Mouse (Mus musculus) ES-Bruce4 (cell line): ENCODE data around the gene Dock9. TPM values are rescaled to one million over a fixed set of nuclear protein-coding genes. Genes with fewer than 3 reads are reported as not detected.

Source experiments
- H3K27ac ChIP-seq: 2 replicates; pipeline ENCODE4 v1.5.1; 2012; ENCODE audit warnings: low read length, inconsistent platforms; ENCODE audit not compliant: insufficient read depth
- H3K27me3 ChIP-seq: 2 replicates; pipeline ENCODE4 v1.6.1; 2012; ENCODE audit warnings: mild to moderate bottlenecking, low read length, inconsistent platforms; ENCODE audit not compliant: control insufficient read depth, poor library complexity, insufficient read depth, severe bottlenecking
- H3K36me3 ChIP-seq: 2 replicates; pipeline ENCODE4 v1.6.1; 2012; ENCODE audit warnings: inconsistent platforms, mild to moderate bottlenecking, low read length, moderate library complexity; ENCODE audit not compliant: control insufficient read depth, poor library complexity, insufficient read depth, severe bottlenecking
- H3K4me1 ChIP-seq: one replicate; pipeline ENCODE4 v1.8.1; 2011; ENCODE audit warnings: low read length; ENCODE audit not compliant: control insufficient read depth, insufficient read depth
- H3K4me3 ChIP-seq: 2 replicates; pipeline ENCODE4 v1.5.1; 2011; ENCODE audit warnings: low read depth, mild to moderate bottlenecking, low read length
- H3K9ac ChIP-seq: 2 replicates; pipeline ENCODE4 v1.6.1; 2012; ENCODE audit warnings: low read depth, mild to moderate bottlenecking, inconsistent platforms; ENCODE audit not compliant: poor library complexity, severe bottlenecking
- H3K9me3 ChIP-seq: replicated peaks from 2 replicates; pipeline ENCODE4 v1.6.1; 2012; ENCODE audit warnings: mild to moderate bottlenecking, low read length, inconsistent platforms; ENCODE audit not compliant: control insufficient read depth, poor library complexity, insufficient read depth, severe bottlenecking
- CTCF ChIP-seq: IDR thresholded peaks from one replicate; pipeline ENCODE4 v1.8.1; 2011; ENCODE audit warnings: low read depth, low read length
- EP300 ChIP-seq: IDR thresholded peaks from 2 replicates; pipeline ENCODE4 v1.6.1; 2011; ENCODE audit warnings: low read depth, low read length; ENCODE audit not compliant: insufficient read depth
- POLR2A ChIP-seq: IDR thresholded peaks from one replicate; pipeline ENCODE4 v1.8.1; 2011; ENCODE audit warnings: low read length; ENCODE audit not compliant: insufficient read depth
- polyA plus RNA-seq: library from polyadenylated mRNA; stranded (reverse); fragments of >200 nt; gene quantifications from 2 replicates; pipeline ENCODE4 v1.2.4, GENCODE M21; 2011; ENCODE audit warnings: low read depth; ENCODE audit not compliant: missing spikeins, insufficient read depth, insufficient read length

Gene Dock9
- polyA plus RNA-seq, 1 experiment: 21.0 TPM

DNA sequence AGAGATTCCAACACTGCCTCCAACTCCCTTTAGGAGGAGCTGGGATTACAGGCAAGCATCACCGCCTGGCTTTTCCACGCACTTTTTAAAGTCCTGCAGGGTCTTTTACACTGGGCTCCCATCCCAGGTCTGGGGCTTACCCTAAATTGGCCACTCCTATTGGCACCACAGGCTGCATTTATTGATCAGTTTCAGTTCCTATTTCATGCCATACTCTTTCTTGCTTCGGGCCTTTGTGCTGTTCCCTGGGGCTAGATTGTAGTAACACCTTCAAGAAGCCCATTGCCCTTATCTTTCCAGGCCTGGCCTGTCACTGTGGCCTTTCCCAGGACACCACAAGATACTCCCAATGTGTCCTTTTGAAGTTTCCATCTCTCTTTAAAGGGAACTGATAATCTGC lies 18.0 kb downstream of the Dock9 start:
- no peak for TF ChIP-seq POLR2A
- TF ChIP-seq EP300: no peak
- no peak for TF ChIP-seq CTCF
- Histone ChIP-seq H3K4me1 (no peaks in the 10 kb centered on the region), H3K27ac (no peak overlapping the region), H3K4me3 (no peak overlapping the region), H3K9ac (no peak overlapping the region), H3K27me3 (no peaks in the 10 kb centered on the region), H3K36me3 (no peaks in the 10 kb centered on the region), H3K9me3 (no peaks in the 10 kb centered on the region)

DNA sequence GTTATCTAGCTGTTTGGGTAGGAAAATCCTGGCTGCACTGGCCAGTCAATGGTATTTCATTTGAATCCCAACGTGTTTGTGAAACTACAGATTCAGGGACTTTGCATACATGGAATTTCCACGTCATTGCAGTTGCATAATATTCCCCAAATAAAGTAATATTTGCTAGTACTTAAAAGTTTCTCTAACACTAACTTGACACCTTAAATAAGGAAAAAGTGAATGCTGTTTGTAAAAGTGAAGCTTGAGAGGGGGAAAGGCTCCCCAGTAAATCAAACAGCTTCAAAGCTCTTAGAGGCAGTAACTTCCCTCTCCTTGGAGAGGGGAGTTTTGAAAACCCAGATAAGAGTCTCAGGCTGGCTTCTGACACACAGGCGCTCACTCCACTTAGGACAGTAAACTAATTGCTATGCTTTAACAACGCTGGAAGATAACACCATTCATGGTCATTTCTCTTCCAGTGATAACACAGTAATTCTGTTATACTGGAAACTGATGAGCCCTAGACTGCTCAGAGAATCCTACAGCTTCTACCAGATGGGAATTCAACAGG lies 20.3 kb downstream of the Dock9 start:
- H3K36me3 ChIP-seq: no peaks in the 10 kb centered on the region
- no peak overlapping the region for H3K9ac ChIP-seq
- no peaks in the 10 kb centered on the region for H3K4me1 ChIP-seq
- no peak overlapping the region for H3K4me3 ChIP-seq
- H3K27ac ChIP-seq: no peak overlapping the region
- no peaks in the 10 kb centered on the region for H3K9me3 ChIP-seq
- no peak for TF ChIP-seq CTCF
- no peak for TF ChIP-seq POLR2A
- no peaks in the 10 kb centered on the region for H3K27me3 ChIP-seq

DNA sequence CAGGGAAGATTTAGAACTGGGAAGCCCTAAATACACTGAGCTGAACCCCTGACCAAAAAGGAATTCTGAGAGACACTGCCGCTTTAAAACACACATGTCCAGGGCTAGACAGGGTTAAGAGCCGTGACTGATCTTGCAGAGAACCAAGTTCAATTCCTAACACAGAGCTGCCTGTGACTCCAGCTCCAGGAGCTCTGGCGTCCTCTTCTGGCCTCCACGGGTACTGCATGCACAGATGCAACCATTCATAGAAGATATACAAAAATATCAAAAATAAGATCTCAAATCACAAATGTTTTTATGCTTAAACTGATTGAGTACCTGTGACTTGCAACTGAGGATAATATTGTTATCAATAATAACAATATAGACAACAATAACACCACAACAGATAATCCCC lies 20.9 kb downstream of the Dock9 start:
- no peaks in the 10 kb centered on the region for H3K4me1 ChIP-seq
- no peak for TF ChIP-seq POLR2A
- peak; percentile 80 for TF ChIP-seq CTCF
- no peak overlapping the region for H3K9ac ChIP-seq
- no peak overlapping the region for H3K27ac ChIP-seq
- no peaks in the 10 kb centered on the region for H3K27me3 ChIP-seq
- H3K4me3 ChIP-seq: no peak overlapping the region
- H3K36me3 ChIP-seq: no peaks in the 10 kb centered on the region
- H3K9me3 ChIP-seq: no peaks in the 10 kb centered on the region

DNA sequence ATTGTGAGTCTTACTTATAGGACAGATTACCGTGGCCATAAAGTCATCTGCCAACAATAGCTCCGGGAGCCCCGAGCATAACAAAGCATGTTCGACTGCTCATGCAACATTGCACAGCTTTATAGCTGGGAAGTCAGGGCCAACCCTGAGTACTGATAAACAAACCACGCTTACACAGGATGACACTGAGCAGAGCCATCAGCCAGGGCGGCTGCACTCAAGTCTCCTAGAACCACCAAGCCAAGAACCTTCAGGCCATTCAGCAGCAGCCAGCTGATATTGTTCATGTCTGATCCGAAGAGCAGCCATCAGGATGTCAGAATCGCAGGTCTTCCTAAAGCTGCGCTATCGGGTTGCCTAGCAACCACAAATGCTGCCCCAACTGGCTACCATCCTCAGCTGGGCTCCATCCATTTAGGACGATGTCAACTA lies 35.6 kb downstream of the Dock9 start:
- Histone ChIP-seq H3K36me3 (no peaks in the 10 kb centered on the region), H3K27ac (no peak overlapping the region), H3K9ac (no peak overlapping the region), H3K9me3 (no peaks in the 10 kb centered on the region), H3K4me3 (no peak overlapping the region), H3K27me3 (no peaks in the 10 kb centered on the region), H3K4me1 (no peaks in the 10 kb centered on the region)
- TF ChIP-seq EP300: no peak
- no peak for TF ChIP-seq POLR2A
- no peak for TF ChIP-seq CTCF

DNA sequence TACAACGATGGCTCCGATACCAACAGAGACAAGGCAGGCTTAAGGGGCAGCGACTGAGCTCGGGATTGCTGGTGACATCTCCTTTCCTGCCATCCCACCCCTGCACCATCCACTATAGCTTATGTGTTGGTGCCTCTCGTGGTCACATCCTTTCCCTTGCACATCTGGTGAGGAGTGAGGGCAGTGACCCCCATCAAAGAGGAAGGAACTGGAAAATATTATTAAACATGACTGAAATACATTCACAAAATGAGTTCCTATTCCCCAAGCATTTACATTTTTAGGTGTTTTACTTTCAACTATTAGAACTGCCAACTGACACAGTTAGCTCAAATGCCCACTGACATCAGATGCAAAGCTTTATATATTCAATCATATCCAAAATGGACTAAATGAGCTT lies 37.2 kb downstream of the Dock9 start:
- H3K9ac ChIP-seq: no peak overlapping the region
- H3K4me3 ChIP-seq: no peak overlapping the region
- H3K36me3 ChIP-seq: no peaks in the 10 kb centered on the region
- H3K27me3 ChIP-seq: no peaks in the 10 kb centered on the region
- TF ChIP-seq CTCF (no peak), EP300 (no peak)
- no peak overlapping the region for H3K27ac ChIP-seq
- H3K9me3 ChIP-seq: no peaks in the 10 kb centered on the region
- no peaks in the 10 kb centered on the region for H3K4me1 ChIP-seq

DNA sequence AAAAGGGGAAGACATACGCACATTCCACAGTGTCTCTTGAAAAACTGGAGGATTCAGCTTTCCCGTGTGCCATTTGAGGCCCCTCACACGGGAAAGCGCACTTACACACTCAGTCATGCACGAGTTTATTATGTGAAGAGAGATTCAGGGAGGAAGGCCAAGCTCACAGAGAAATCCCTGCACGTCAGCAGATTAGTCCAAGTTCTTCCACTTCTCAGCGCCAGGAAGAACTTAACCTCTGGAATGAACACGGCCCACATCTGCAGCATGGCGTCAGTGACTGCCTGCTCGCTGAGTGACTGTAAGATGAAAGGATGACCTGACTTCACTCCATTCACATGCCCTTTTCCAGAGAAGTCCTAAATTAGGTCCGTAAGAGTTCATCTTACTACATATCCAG lies 43.5 kb downstream of the Dock9 start:
- Histone ChIP-seq H3K4me3 (no peak overlapping the region), H3K36me3 (no peaks in the 10 kb centered on the region), H3K27ac (no peak overlapping the region), H3K9ac (no peak overlapping the region), H3K4me1 (no peaks in the 10 kb centered on the region), H3K9me3 (no peaks in the 10 kb centered on the region), H3K27me3 (no peaks in the 10 kb centered on the region)
- no peak for TF ChIP-seq EP300
- no peak for TF ChIP-seq POLR2A
- no peak for TF ChIP-seq CTCF
